Mouse (Mus musculus): ENCODE data around the gene Plch2. TPM values are rescaled to one million over a fixed set of nuclear protein-coding genes. Genes with fewer than 3 reads are reported as not detected.
A peak's percentile ranks its signal among the peaks of the same experiment; 100 is the strongest.

The Plch2 gene
- polyA plus RNA-seq, 1 experiment from 2014 or later = 11.1 TPM

DNA sequence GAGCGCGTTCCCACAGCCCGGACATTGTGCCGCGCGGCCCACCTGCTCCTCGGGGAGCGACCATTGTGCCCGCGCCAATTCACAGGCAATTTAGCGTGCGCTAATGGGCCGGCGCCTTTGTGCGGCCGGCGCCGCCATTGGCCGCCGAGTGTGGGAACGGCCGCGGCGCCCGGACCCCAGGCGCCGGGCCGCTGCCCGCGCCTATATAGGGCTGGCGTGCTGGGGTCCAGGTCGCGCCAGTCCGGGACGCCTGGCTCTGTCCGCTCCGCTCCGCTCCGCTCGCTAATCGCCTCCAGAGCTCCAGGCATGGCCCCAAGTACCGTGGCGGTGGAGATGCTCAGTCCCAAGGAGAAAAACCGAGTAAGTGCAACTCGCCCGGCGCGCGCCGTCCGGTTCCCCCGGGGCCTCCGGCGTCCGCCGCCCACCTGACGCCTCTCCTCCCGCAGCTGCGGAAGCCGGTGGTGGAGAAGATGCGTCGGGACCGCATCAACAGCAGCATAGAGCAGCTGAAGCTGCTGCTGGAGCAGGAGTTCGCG lies 95.8 kb downstream of the Plch2 start, which contains the start of gene Hes5:
Gene Hes5 (plus strand): TSS at position 234 of the 536 bp plus-strand sequence.
- no peak for ATAC-seq (ENCODE audit: borderline replicate concordance, extremely low read depth, low FRiP score, low TSS enrichment)
- Histone ChIP-seq H3K27ac (no peak within 1 kb of the TSS), H3K4me3 (peak within 1 kb of the TSS; percentile 36), H3K36me3 (no peaks in the 10 kb centered on the region), H3K4me2 (peak within 1 kb of the TSS; percentile 69), H3K9me3 (no peaks in the 10 kb centered on the region), H3K4me1 (peaks cover 60% of the 10 kb centered on the region), H3K27me3 (peaks cover 78% of the 10 kb centered on the region), H3K9ac (no peak within 1 kb of the TSS; the same call in 1 of the 2 replicates)
- WGBS = under 1% methylated on average over 65 of the region's 65 CpGs

DNA sequence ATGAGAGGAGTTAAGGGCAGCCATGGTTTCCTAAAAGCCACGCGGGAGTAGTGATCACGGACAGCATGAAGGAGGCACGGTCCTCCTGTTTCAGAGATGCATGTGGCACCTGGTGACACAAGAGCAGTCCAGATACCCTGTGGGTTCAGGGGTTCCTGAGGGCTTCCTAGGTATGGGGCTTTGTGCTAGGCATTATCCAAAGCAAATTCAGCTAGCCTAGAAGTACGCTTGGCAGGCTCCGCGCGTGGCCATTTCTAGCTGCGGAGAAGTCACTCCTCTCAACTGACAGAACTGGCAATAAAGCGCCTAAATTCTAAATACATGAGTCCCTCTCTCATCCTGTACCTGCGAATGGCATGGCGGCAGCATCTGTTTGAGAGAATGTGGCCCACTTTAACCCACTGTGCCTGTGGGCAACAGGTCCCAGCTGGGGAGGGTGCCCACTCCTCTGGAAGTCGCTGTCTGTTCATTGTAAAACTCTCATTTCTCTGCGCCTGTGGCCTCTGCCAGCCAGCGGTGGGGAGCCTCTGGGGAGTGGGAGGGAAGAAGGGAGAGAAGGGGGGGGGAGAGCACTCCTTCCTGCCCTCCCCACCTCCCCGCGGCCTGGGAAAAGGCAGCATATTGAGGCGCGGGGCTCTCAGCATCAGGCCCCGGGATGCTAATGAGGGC lies 96.4 kb downstream of the Plch2 start:
- Histone ChIP-seq H3K4me3 (peak overlapping the region; percentile 36), H3K9ac (no peak overlapping the region), H3K4me1 (peaks cover 54% of the 10 kb centered on the region), H3K27ac (no peak overlapping the region), H3K4me2 (peak overlapping the region; percentile 69), H3K9me3 (no peaks in the 10 kb centered on the region), H3K36me3 (no peaks in the 10 kb centered on the region), H3K27me3 (peaks cover 81% of the 10 kb centered on the region)
- ATAC-seq (ENCODE audit: borderline replicate concordance, extremely low read depth, low FRiP score, low TSS enrichment) = no peak
- 24% methylated on average over 20 of the region's 20 CpGs for WGBS

DNA sequence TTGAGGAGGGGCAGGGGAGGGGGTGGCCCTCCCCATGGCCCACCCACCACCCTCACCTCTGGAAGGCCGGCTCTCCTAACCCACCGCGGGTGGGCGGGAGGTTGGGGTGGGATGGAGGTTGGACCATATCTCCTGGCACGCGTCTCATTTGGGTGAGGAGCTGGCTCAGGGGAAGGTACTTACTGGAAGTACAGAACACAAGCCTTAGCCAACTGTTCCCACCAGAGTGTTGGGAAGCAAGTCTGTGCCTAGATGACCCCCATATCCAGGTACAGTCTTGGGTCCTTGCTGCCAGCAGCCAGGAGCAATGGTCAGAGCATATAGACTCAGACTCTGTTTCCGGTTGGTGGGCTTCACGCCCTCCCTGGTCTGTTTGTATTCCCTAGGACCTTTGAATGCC lies 98.0 kb downstream of the Plch2 start:
- WGBS = 20% methylated on average over 8 of the region's 8 CpGs
- Histone ChIP-seq H3K4me1 (peaks cover 48% of the 10 kb centered on the region), H3K27ac (no peak overlapping the region), H3K4me3 (no peak overlapping the region), H3K9me3 (no peaks in the 10 kb centered on the region), H3K27me3 (peaks cover 97% of the 10 kb centered on the region), H3K4me2 (peak overlapping the region; percentile 49), H3K9ac (no peak overlapping the region), H3K36me3 (no peaks in the 10 kb centered on the region)
- no peak for ATAC-seq (ENCODE audit: borderline replicate concordance, extremely low read depth, low FRiP score, low TSS enrichment)

DNA sequence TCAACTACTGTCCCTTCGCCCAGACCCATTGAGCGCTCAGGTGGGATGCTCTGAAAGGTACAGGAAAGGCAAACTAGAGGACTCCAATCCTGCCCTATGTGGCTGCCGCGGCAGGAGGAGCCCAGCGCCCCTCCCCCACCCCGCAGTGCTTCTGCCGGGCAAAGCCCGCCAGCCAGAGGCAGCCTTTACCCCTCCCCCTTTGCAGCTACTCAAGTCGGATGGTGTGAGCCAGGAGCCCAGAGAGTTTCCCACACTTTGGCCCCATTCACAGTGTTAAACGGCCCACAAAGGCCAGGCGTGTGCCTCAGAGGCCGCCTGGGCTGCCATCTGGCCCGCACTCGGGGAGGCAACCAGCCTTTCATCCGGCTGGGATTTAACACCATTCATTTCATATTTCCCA lies 98.4 kb downstream of the Plch2 start:
- Histone ChIP-seq H3K9ac (no peak overlapping the region), H3K27ac (no peak overlapping the region), H3K4me2 (peak overlapping the region; percentile 49), H3K4me3 (peak overlapping the region; percentile 2; the same call in 1 of the 2 replicates), H3K27me3 (peaks cover 97% of the 10 kb centered on the region), H3K36me3 (no peaks in the 10 kb centered on the region), H3K9me3 (no peaks in the 10 kb centered on the region), H3K4me1 (peaks cover 44% of the 10 kb centered on the region)
- 1% methylated on average over 15 of the region's 15 CpGs for WGBS
- peak; percentile 32; the same call in 1 of the 2 replicates for ATAC-seq (ENCODE audit: borderline replicate concordance, extremely low read depth, low FRiP score, low TSS enrichment)

DNA sequence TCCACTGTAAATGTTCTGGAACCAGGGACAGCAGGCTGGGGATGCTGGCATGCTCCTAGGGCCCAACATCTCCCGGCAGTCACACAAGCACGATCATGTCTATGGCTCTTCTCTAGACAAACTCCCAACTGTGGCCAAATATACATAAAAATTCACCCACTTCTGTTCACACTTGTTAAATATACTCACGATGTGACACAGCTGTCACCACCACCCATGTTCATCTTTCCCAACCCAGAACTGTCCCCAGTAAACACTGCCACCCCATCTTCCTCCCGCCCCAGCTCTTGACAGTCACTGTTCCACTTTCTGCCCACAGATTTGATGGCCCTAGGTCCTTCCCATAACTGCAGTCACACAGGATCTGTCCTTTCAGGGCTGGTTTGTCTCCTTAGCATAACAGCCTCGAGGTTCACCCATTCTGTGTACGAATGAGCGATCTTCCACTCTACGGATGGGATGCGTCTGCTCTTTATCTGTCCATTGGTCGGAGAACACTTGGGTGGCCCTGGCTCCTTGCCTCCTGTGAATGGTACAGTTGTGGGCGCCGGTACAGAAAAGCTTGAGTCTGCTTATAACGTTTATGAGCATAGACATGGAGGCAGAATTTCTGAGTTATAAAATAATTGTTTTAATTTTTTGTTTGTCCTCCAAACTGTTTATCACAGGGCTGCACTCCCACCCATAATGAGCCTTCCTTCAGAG lies 99.1 kb downstream of the Plch2 start:
- no peak overlapping the region for H3K9ac ChIP-seq
- no peak overlapping the region for H3K4me3 ChIP-seq
- H3K9me3 ChIP-seq = no peaks in the 10 kb centered on the region
- H3K4me2 ChIP-seq = no peak overlapping the region
- peaks cover 97% of the 10 kb centered on the region for H3K27me3 ChIP-seq
- peaks cover 41% of the 10 kb centered on the region for H3K4me1 ChIP-seq
- H3K27ac ChIP-seq = no peak overlapping the region
- H3K36me3 ChIP-seq = no peaks in the 10 kb centered on the region
- WGBS = 41% methylated on average over 13 of the region's 13 CpGs
- no peak for ATAC-seq (ENCODE audit: borderline replicate concordance, extremely low read depth, low FRiP score, low TSS enrichment)

DNA sequence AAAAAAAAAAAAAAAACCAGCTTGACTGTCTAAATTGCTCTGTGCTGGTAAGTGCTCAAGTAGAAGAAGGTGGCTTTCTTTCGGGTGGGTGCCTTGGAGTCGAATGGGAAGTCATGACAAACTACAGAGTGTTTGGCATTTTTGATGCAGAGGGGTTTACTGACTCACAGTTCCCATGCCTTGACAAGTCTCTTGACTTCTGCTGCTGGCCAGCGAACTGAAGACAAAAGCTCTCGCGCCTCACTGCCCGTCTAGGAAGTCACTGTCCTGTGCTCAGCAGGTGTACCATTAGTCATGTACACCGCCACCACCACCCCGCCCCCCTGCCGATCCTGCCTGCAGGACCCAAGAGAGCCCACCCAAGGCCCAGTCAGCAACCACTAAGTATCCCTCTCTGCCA lies 100.0 kb downstream of the Plch2 start:
- Histone ChIP-seq H3K36me3 (no peaks in the 10 kb centered on the region), H3K4me3 (no peak overlapping the region), H3K9me3 (no peaks in the 10 kb centered on the region), H3K4me2 (no peak overlapping the region), H3K27ac (no peak overlapping the region), H3K9ac (no peak overlapping the region), H3K27me3 (peaks cover 97% of the 10 kb centered on the region), H3K4me1 (peaks cover 33% of the 10 kb centered on the region)
- no peak for ATAC-seq (ENCODE audit: borderline replicate concordance, extremely low read depth, low FRiP score, low TSS enrichment)
- WGBS = 45% methylated on average over 9 of the region's 9 CpGs

DNA sequence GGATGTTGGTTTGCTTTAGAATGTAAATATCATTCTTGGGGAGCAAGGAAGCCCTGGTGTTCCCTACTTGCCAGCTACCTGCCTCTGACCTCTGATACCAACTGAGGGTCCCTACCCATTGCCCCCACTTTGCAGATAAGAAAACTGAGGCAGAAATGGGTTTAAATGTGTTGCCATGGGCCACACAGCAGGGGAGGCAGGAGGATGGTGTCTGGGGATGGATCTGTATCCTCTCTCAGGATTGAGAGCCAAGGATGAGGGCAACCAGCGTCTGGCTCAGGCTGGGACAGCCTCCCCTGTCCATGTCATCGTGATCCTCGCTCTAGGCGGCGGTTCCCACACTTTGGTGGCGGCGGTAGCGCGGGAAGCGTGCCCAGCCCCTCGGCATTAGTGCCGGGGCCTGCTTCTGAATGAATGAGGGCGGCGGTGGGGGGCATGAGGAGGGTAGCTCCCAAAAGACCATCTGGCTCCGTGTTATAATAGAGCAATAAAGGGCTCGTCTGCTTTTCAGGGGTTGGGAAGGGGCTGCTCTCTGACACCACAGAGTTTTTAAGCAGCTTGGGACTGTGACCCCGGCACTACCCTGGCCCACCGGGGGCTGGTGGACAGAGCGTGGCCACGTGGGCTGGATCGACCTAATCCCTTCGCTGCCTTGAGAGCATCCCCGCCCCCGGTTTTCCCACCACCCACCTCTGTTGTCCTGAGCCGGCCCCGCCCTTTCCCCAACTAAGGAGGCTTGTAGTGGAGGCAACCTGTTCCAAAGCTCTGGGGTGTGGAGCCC lies 103.9 kb downstream of the Plch2 start:
- no peak overlapping the region for H3K4me3 ChIP-seq
- H3K27me3 ChIP-seq = peaks cover 90% of the 10 kb centered on the region
- H3K4me2 ChIP-seq = no peak overlapping the region
- H3K4me1 ChIP-seq = peaks cover 16% of the 10 kb centered on the region
- H3K36me3 ChIP-seq = no peaks in the 10 kb centered on the region
- WGBS = 3% methylated on average over 26 of the region's 26 CpGs
- H3K9ac ChIP-seq = no peak overlapping the region
- ATAC-seq (ENCODE audit: borderline replicate concordance, extremely low read depth, low FRiP score, low TSS enrichment) = no peak
- no peak overlapping the region for H3K27ac ChIP-seq
- H3K9me3 ChIP-seq = no peaks in the 10 kb centered on the region

DNA sequence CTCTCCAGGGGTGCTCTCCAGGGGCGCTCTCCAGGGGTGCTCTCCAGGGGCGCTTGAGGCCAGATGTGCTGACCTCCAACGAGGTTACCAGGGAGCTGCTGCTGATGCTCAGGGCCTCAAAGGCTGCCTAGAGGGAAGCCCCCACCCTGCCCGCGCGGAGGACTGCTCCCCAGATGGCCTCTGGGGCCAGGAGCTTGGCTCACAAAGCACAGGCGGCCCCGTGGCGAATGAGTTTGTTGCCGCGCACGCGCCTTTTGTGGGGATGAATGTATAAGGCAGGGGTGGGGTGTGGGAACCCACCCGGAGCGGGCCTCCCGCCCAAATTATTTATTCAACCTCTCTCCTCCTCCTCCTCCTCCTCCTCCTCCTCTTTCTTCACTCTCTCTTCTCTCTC lies 107.0 kb downstream of the Plch2 start:
- ATAC-seq (ENCODE audit: borderline replicate concordance, extremely low read depth, low FRiP score, low TSS enrichment) = no peak
- H3K4me2 ChIP-seq = no peak overlapping the region
- H3K9me3 ChIP-seq = no peaks in the 10 kb centered on the region
- no peak overlapping the region for H3K27ac ChIP-seq
- H3K4me1 ChIP-seq = peaks cover 20% of the 10 kb centered on the region
- peaks cover 62% of the 10 kb centered on the region for H3K27me3 ChIP-seq
- WGBS = 11% methylated on average over 16 of the region's 16 CpGs
- no peak overlapping the region for H3K4me3 ChIP-seq
- H3K9ac ChIP-seq = no peak overlapping the region
- no peaks in the 10 kb centered on the region for H3K36me3 ChIP-seq

DNA sequence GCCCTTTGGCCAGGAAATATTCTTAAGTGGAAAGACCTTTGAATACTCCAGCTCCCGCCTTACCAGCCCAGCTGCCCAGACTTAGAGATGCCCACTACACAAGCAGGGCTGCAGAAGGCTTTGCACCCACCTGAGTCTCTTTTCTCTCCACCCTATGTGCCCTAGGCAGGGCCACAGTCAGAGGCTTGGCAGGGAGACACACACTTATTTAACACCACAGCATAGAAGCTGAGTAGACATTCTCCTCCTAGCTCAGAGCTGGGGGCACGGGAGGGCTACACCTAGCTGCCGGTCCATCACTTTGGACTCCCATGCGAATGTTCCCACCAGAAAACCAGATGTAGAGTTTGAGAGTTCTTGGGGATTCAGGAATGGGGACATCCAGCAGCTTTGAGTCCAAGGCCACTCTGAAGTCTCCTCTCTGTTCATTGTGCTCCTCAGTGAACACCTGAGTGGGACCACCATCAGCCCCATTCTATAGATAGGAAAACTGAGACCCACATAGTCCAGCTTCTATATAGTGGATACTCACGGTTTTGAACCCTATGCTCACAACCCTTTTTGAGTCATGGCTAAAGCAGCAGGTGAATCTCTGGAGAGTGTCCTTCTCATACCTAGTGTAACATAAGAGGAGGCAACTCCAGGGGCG lies 107.5 kb downstream of the Plch2 start:
- 70% methylated on average over 6 of the region's 6 CpGs for WGBS
- no peak for ATAC-seq (ENCODE audit: borderline replicate concordance, extremely low read depth, low FRiP score, low TSS enrichment)
- Histone ChIP-seq H3K27me3 (peaks cover 57% of the 10 kb centered on the region), H3K4me2 (no peak overlapping the region), H3K36me3 (no peaks in the 10 kb centered on the region), H3K4me1 (peaks cover 20% of the 10 kb centered on the region), H3K4me3 (no peak overlapping the region), H3K27ac (no peak overlapping the region; the same call in 1 of the 2 replicates), H3K9me3 (no peaks in the 10 kb centered on the region), H3K9ac (no peak overlapping the region)

DNA sequence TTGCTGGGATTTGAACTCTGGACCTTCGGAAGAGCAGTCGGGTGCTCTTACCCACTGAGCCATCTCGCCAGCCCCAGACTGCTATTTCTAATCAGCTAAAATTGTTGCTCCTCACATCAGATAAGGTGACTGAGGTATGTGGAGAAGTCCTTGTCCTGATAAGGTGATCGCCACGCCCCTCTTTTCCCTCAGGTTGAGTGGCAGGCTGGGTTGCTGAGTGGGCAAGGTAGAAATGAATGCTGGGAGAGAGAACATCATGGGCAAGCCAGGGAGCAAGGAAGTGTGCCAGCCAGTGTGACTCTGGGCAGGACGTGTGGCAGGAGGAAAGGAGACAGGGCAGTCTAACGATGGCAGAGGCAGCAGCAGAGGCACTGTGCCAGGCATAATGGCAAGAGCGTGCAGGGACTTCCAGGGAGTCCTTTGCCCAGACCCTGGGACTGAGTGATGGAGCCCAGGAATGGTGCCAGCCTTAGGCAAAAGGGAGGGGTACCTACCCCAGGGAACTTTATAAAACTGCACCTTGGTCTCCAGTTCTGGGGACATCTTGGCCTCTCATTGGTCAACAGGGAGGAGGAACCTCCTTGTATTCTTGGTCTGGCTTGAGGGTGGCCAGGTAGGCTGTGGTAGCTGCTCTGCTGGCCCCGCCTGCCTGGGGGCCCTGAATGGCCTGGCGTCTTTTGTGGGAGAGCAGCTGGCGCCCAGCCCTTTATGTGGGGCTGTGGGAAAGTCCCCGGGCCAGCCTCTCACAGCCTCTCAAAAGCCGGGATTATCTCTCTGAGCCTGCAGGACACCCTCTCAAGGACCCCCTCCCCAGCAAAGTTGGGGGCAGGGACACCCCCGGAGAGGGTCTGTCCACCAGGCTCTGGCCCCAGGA lies 108.3 kb downstream of the Plch2 start:
- H3K9ac ChIP-seq = no peak overlapping the region
- H3K4me2 ChIP-seq = no peak overlapping the region
- WGBS = 32% methylated on average over 14 of the region's 14 CpGs
- no peaks in the 10 kb centered on the region for H3K36me3 ChIP-seq
- H3K27me3 ChIP-seq = peaks cover 49% of the 10 kb centered on the region
- no peak overlapping the region for H3K4me3 ChIP-seq
- no peaks in the 10 kb centered on the region for H3K9me3 ChIP-seq
- no peak for ATAC-seq (ENCODE audit: borderline replicate concordance, extremely low read depth, low FRiP score, low TSS enrichment)
- H3K4me1 ChIP-seq = peaks cover 20% of the 10 kb centered on the region
- peak overlapping the region; percentile 47; the same call in 1 of the 2 replicates for H3K27ac ChIP-seq

All from lung, embryonic 15.5 days (tissue).